Mouse (Mus musculus) spleen, adult 2 months (tissue): ENCODE measurements around the gene Slc44a2.

Experiments
- CTCF ChIP-seq: fragments of 200-500 bp; IDR thresholded peaks from 2 replicates; pipeline ENCODE4 v1.5.1; 2011; ENCODE audit warnings: mild to moderate bottlenecking, inconsistent platforms; ENCODE audit not compliant: insufficient read depth, insufficient read length, insufficient replicate concordance; ENCODE audit errors: extremely low read depth
- POLR2A ChIP-seq: fragments of 200-500 bp; IDR thresholded peaks from 2 replicates; pipeline ENCODE4 v1.6.1; 2011; ENCODE audit warnings: low read depth, low read length, inconsistent platforms

- TF ChIP-seq CTCF (no peak), POLR2A (no peak)
Measured at GRCm38 (mm10) chr9:21275013-21275710, 45.3 kb upstream of the Slc44a2 start.
